Mouse (Mus musculus): Measurements from ENCODE around the gene Slc19a2. TPM values are rescaled to one million over a fixed set of nuclear protein-coding genes. Genes with fewer than 3 reads are reported as not detected.

Gene Slc19a2
- total and polyA plus RNA-seq, 2 experiments from 2014 or later = 10.3 to 19.3 TPM

- Histone ChIP-seq H3K9me3 (ENCODE audit: low read length) (no peaks in the 10 kb centered on the region), H3K4me1 (ENCODE audit: insufficient read depth, low read length) (peaks cover 7% of the 10 kb centered on the region; the same call in 1 of the 2 replicates), H3K4me3 (ENCODE audit: low read length) (no peak overlapping the region), H3K36me3 (ENCODE audit: insufficient read depth, low read length) (no peaks in the 10 kb centered on the region), H3K27me3 (ENCODE audit: insufficient read depth, low read length) (no peaks in the 10 kb centered on the region), H3K4me2 (ENCODE audit: low read depth, low read length) (no peak overlapping the region; the same call in 1 of the 2 replicates), H3K9ac (replicated peaks; ENCODE audit: low read length) (no peak overlapping the region), H3K27ac (no peak overlapping the region)
- WGBS = 86% methylated on average over 1 of the region's 1 CpGs
- no peak for ATAC-seq
- no peak for TF ChIP-seq CTCF (IDR thresholded peaks at IDR 0.05; ENCODE audit: low read depth)
- no peak for DNase-seq (ENCODE audit: low spot score)
These were observed 2.6 kb downstream of the Slc19a2 start for GRCm38 (mm10) chr1:164251438-164251837.

GRCm38 (mm10) chr1:164252551-164252950, 3.7 kb downstream of the Slc19a2 start:
- ATAC-seq (no peak), DNase-seq (ENCODE audit: low spot score) (no peak)
- Histone ChIP-seq H3K36me3 (ENCODE audit: insufficient read depth, low read length) (0 out of 2 replicates have a peak, but pooled peaks cover 9% of the 10 kb centered on the region), H3K27ac (no peak overlapping the region), H3K9ac (replicated peaks; ENCODE audit: low read length) (no peak overlapping the region), H3K4me3 (ENCODE audit: low read length) (no peak overlapping the region), H3K4me1 (ENCODE audit: insufficient read depth, low read length) (peaks cover 7% of the 10 kb centered on the region; the same call in 1 of the 2 replicates), H3K27me3 (ENCODE audit: insufficient read depth, low read length) (no peaks in the 10 kb centered on the region), H3K4me2 (ENCODE audit: low read depth, low read length) (no peak overlapping the region), H3K9me3 (ENCODE audit: low read length) (no peaks in the 10 kb centered on the region)
- WGBS = 79% methylated on average over 5 of the region's 5 CpGs
- no peak for TF ChIP-seq CTCF (IDR thresholded peaks at IDR 0.05; ENCODE audit: low read depth)

- Histone ChIP-seq H3K36me3 (ENCODE audit: insufficient read depth, low read length) (0 out of 2 replicates have a peak, but pooled peaks cover 9% of the 10 kb centered on the region), H3K9me3 (ENCODE audit: low read length) (no peaks in the 10 kb centered on the region), H3K4me1 (ENCODE audit: insufficient read depth, low read length) (peaks cover 7% of the 10 kb centered on the region; the same call in 1 of the 2 replicates), H3K27ac (no peak overlapping the region), H3K27me3 (ENCODE audit: insufficient read depth, low read length) (no peaks in the 10 kb centered on the region), H3K4me3 (ENCODE audit: low read length) (no peak overlapping the region), H3K9ac (replicated peaks; ENCODE audit: low read length) (no peak overlapping the region), H3K4me2 (ENCODE audit: low read depth, low read length) (no peak overlapping the region)
- WGBS = 77% methylated on average over 3 of the region's 3 CpGs
- ATAC-seq = no peak
- TF ChIP-seq CTCF (IDR thresholded peaks at IDR 0.05; ENCODE audit: low read depth) = no peak
- DNase-seq (ENCODE audit: low spot score) = no peak
These were observed 6.0 kb downstream of the Slc19a2 start for GRCm38 (mm10) chr1:164254836-164255235.

GRCm38 (mm10) chr1:164260171-164261028, 11.6 kb downstream of the Slc19a2 start:
- H3K4me2 ChIP-seq (ENCODE audit: low read depth, low read length) = no peak overlapping the region
- no peaks in the 10 kb centered on the region for H3K4me1 ChIP-seq (ENCODE audit: insufficient read depth, low read length)
- H3K36me3 ChIP-seq (ENCODE audit: insufficient read depth, low read length) = peaks cover 31% of the 10 kb centered on the region
- no peak for TF ChIP-seq CTCF (IDR thresholded peaks at IDR 0.05; ENCODE audit: low read depth)
- ATAC-seq (no peak), DNase-seq (ENCODE audit: low spot score) (no peak)
- H3K4me3 ChIP-seq (ENCODE audit: low read length) = no peak overlapping the region
- H3K9me3 ChIP-seq (ENCODE audit: low read length) = no peaks in the 10 kb centered on the region
- 89% methylated on average over 16 of the region's 16 CpGs for WGBS
- no peak overlapping the region for H3K27ac ChIP-seq
- H3K9ac ChIP-seq (replicated peaks; ENCODE audit: low read length) = no peak overlapping the region
- H3K27me3 ChIP-seq (ENCODE audit: insufficient read depth, low read length) = no peaks in the 10 kb centered on the region

DNA sequence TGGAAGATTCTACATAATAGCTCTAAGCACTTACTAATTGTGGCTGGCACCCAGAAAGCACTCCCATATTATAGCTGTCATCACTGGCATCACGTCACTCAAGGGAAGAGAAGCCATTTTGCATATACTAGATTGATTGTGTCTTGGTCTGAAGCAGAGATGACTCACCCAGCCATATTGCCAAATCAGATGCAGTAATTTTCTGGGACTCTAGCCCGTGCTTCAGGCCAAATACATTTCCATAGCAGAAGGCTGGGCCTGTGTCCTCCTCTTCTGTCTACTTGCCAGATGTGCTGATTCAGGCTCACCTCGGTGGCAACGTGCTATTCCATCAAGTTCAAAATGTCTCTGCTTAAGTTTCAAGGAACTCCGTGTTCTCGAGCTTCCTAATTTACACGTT, 12.7 kb downstream of the Slc19a2 start:
- no peak overlapping the region for H3K4me2 ChIP-seq (ENCODE audit: low read depth, low read length)
- no peak for TF ChIP-seq CTCF (IDR thresholded peaks at IDR 0.05; ENCODE audit: low read depth)
- ATAC-seq (no peak), DNase-seq (ENCODE audit: low spot score) (no peak)
- H3K4me3 ChIP-seq (ENCODE audit: low read length) = no peak overlapping the region
- H3K36me3 ChIP-seq (ENCODE audit: insufficient read depth, low read length) = peaks cover 31% of the 10 kb centered on the region
- no peaks in the 10 kb centered on the region for H3K4me1 ChIP-seq (ENCODE audit: insufficient read depth, low read length)
- 87% methylated on average over 7 of the region's 7 CpGs for WGBS
- H3K9me3 ChIP-seq (ENCODE audit: low read length) = no peaks in the 10 kb centered on the region
- H3K27ac ChIP-seq = no peak overlapping the region
- no peak overlapping the region for H3K9ac ChIP-seq (replicated peaks; ENCODE audit: low read length)
- H3K27me3 ChIP-seq (ENCODE audit: insufficient read depth, low read length) = no peaks in the 10 kb centered on the region

DNA sequence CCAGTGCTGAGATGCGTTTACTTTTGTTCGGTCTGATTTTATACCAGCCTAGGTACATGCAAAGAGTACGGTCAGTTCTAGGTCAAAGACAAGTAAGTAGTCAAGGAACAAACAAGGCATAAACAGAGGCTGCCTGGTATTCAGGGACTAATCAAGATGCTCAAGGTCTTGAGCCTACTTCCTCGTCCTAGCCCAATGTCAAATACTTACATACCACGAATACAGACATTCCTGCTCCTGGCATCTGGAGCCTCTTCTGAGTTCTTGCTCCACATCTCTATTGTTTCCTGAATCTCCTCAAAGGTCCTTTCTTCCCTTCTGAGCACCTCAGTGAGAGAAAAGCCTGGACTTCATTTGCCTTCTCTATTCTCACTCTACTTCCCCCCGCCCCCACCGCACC, 22.1 kb downstream of the Slc19a2 start:
- no peak overlapping the region for H3K27ac ChIP-seq
- H3K9me3 ChIP-seq (ENCODE audit: low read length) = no peaks in the 10 kb centered on the region
- no peak overlapping the region for H3K4me2 ChIP-seq (ENCODE audit: low read depth, low read length)
- DNase-seq (ENCODE audit: low spot score) (no peak), ATAC-seq (no peak)
- no peak overlapping the region for H3K4me3 ChIP-seq (ENCODE audit: low read length)
- WGBS = 90% methylated on average over 7 of the region's 7 CpGs
- no peak for TF ChIP-seq CTCF (IDR thresholded peaks at IDR 0.05; ENCODE audit: low read depth)
- H3K4me1 ChIP-seq (ENCODE audit: insufficient read depth, low read length) = no peaks in the 10 kb centered on the region
- H3K36me3 ChIP-seq (ENCODE audit: insufficient read depth, low read length) = no peaks in the 10 kb centered on the region
- no peaks in the 10 kb centered on the region for H3K27me3 ChIP-seq (ENCODE audit: insufficient read depth, low read length)
- H3K9ac ChIP-seq (replicated peaks; ENCODE audit: low read length) = no peak overlapping the region

- ATAC-seq = no peak
- no peak overlapping the region for H3K9ac ChIP-seq (replicated peaks; ENCODE audit: low read length)
- no peaks in the 10 kb centered on the region for H3K27me3 ChIP-seq (ENCODE audit: insufficient read depth, low read length)
- no peaks in the 10 kb centered on the region for H3K36me3 ChIP-seq (ENCODE audit: insufficient read depth, low read length)
- TF ChIP-seq CTCF (IDR thresholded peaks at IDR 0.05; ENCODE audit: low read depth) = no peak
- 69% methylated on average over 6 of the region's 6 CpGs for WGBS
- H3K27ac ChIP-seq = no peak overlapping the region
- DNase-seq (ENCODE audit: low spot score) = peak; percentile 1
- no peak overlapping the region for H3K4me3 ChIP-seq (ENCODE audit: low read length)
- no peak overlapping the region for H3K4me2 ChIP-seq (ENCODE audit: low read depth, low read length)
- H3K4me1 ChIP-seq (ENCODE audit: insufficient read depth, low read length) = no peaks in the 10 kb centered on the region
- H3K9me3 ChIP-seq (ENCODE audit: low read length) = no peaks in the 10 kb centered on the region
These were observed 24.8 kb downstream of the Slc19a2 start for GRCm38 (mm10) chr1:164273659-164274058.

All from hindbrain, postnatal 0 days (tissue).